Mouse (Mus musculus) thymus, postnatal 36 days (tissue): Measurements from ENCODE around the gene Stag3.

Experiments used
- DNase-seq, 2 experiments: peaks; one replicate each; pipeline ENCODE4 v3.0.0; 2022; ENCODE audit warnings: mixed read lengths in 2 of 2

Gene Stag3

GRCm38 (mm10) chr5:138271232-138271631 is 8.8 kb upstream of the Stag3 start:
- no peak for DNase-seq

- DNase-seq = no peak
Measured at GRCm38 (mm10) chr5:138272409-138272923, 7.6 kb upstream of the Stag3 start, which contains the start of gene Gal3st4. Gene Gal3st4, minus strand, starts transcription at chr5:138272840.

GRCm38 (mm10) chr5:138274186-138274585 is 5.9 kb upstream of the Stag3 start:
- DNase-seq = no peak

DNA sequence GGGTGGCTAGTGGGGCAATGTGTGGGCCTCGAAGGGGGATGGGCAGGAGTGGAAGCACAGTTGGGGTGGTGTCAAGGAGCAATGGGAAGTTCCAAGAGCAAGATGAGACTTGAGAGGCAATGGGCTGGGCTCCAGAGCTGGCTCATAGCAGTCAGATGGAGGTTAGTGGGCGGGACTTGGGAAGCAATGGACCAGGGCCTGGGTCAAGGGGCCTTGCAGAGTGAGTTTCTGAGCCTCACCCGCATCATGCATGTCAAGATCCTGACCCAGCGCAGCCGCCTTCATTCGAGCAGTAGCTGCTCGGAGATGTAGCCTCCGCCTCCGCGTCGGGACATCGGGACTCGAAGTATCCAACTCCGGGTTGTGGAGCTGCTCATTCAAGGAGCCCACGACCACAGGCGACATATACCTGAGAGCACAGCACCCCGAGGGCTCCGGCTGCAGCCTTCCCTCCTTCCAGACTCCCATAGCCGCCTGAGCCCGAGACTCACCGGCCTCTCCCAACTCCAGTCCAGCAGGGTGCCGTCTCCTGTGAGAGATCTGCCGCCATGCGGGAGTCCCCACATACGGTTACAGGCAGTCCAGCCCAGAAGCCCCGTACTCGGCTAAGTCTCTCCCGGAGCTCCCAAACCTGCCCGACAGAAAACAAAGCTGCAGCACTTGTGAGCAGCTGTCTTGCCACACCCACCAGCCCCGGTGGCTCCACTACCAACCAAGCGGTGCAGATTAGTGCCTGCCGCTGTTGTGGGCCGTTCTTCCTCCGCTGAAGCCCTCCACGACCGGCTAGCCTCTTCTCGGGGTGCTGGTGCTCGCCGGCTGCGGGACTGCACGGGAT is 4.6 kb upstream of the Stag3 start:
- DNase-seq = no peak

DNA sequence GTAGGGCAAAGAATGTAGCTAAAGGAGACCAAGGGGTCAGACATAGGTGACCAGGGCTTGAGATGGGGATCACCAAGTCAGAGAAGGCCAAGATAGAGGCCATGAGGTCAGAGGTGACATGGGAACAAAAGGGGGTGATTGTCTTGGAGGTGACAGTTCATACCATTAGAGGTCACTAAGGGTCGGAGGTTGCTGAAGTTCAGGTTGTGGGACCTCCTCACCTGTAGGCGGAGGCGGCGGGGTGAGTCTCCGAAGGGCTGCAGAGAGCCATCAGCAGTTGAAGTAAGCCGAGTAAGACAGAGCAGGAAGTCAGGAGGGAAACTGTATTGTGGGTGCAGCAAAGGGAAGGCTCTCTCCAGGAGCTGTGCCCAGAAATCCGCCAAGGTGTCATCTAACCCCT is 2.0 kb upstream of the Stag3 start:
- no peak for DNase-seq

DNA sequence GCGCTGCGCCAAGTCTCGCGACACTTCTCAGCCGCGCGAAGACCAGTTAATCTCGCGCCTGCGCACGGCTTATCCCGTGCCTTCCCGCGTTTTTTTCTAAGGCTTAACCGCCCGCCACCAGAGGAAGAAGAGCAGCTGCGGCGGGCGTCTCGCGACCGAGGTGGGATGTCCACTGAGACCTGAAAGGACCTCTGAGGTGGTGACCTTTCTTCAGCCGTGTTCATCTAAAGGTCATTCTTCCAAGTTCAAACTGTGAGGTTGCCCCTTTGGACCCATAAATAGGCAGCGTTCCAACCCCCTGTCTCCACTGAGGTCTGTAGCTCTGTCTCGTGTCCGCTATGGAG is 357 bp downstream of the Stag3 start:
- no peak for DNase-seq

DNA sequence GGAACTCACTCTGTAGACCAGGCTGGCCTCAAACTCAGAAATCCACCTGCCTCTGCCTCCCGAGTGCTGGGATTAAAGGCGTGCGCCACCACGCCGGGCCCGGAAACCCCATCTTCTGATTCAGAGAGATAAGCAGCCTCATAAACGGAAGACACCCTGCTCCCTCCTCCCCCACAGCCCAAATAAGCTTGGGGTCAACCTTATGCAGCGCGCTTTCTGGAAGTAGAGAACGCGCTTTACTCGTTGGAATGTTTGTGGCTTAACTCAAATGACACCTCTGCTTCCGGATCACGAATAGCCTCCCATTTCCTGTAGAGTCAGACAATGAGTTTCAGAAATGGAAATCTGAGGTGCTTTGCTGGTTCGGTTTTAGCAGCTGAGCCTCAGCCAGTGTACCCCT is 789 bp downstream of the Stag3 start:
- no peak for DNase-seq

DNA sequence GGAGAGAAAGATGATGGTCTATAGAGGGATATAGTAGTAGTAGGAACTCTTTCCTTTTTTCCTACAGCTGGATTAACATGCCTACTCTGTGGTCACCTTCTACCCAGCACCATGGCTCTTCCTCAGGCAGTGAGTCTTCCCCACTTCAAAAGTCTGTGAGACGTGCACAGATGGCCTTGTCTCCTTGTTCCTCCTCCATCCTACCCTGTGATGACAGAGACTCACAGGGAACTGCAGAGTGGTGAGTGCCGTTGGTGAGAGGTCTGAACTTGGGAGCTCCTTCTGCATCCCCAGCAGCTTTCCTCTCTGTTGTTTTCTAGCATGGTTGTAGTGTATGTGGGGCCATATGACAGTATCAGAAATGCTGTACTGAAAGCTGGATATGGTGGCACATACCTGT is 1.8 kb downstream of the Stag3 start:
- no peak for DNase-seq

- DNase-seq = no peak
Measured at GRCm38 (mm10) chr5:138283540-138283939, 3.5 kb downstream of the Stag3 start.

GRCm38 (mm10) chr5:138287861-138288260 is 7.8 kb downstream of the Stag3 start:
- peak in 1 of 2 experiments; percentile 31 for DNase-seq

- no peak for DNase-seq
Measured at GRCm38 (mm10) chr5:138291638-138292037, 11.6 kb downstream of the Stag3 start.

- no peak for DNase-seq
Measured at GRCm38 (mm10) chr5:138294158-138294557, 14.1 kb downstream of the Stag3 start.

GRCm38 (mm10) chr5:138299613-138300012 is 19.6 kb downstream of the Stag3 start:
- no peak for DNase-seq

DNA sequence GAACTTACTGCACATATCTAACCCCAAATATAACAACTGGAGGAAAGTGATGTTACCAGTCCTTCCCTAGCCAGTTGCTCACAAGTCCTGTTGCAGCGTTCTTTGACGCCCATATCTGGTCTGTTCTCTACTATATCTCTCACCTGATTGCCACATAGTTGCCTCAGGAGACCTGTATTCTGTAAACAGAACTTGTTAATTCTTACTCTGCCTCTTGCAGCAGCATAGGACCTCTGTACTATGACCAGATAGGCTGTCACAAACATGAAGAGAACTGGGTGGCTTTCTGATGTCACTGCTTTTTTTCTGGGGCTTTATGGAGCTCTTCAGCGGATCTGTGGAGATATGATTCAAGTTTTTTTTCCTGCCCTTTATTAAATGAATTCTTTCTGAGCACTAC is 32.8 kb downstream of the Stag3 start:
- no peak for DNase-seq

GRCm38 (mm10) chr5:138341661-138342060 is 61.6 kb downstream of the Stag3 start, which contains the start of gene Pvrig:
Gene Pvrig, plus strand, starts transcription at chr5:138341961.
- DNase-seq = no peak

- no peak for DNase-seq
Measured at GRCm38 (mm10) chr5:138343216-138343615, 63.2 kb downstream of the Stag3 start.
